ENCODE assay signal across 8 mouse cellular contexts in genomic region chr14:18331693-18332131, GRCm38 (mm10). TPM values are rescaled to one million over a fixed set of nuclear protein-coding genes. Genes with fewer than 3 reads are reported as not detected.
DNase-seq lines count a peak whose midpoint lies in the region; ATAC-seq lines count a peak whose summit lies in the region.

TSS of gene Ube2e1 (minus strand) at chr14:18331859.

- H3K36me3 ChIP-seq in hindbrain, embryonic 14.5 days (replicated peaks; ENCODE audit: control insufficient read depth, insufficient read depth): no peaks in the 10 kb centered on the region

- peak; percentile 74 for DNase-seq in NIH3T3 (ENCODE audit: low read depth)
- DNase-seq in cerebellum, postnatal 10 days: peak; percentile 82 to 86
- peak; percentile 60 to 66 for DNase-seq in frontal cortex, postnatal 36 days (ENCODE audit: low spot score in 2 of 2)
- peak; percentile 77 for DNase-seq in hindbrain, embryonic 14.5 days (ENCODE audit: low spot score)
- peak; percentile 56 to 68 for DNase-seq in left cerebral cortex, adult 18-20 months (ENCODE audit: low spot score in 2 of 2)
- DNase-seq in lung, postnatal 4 days: peak; percentile 81 to 83
- DNase-seq in retina, postnatal 1 day: peak; percentile 86
- peak; percentile 88 for DNase-seq in thymus, postnatal 4 days

- H3K4me1 ChIP-seq in hindbrain, embryonic 14.5 days (replicated peaks; ENCODE audit: control insufficient read depth, insufficient read depth, low read length): peaks cover 29% of the 10 kb centered on the region

- H3K9ac ChIP-seq in hindbrain, embryonic 14.5 days: peak within 1 kb of the TSS; percentile 97

- no peaks in the 10 kb centered on the region for H3K9me3 ChIP-seq in hindbrain, embryonic 14.5 days (ENCODE audit: control insufficient read depth, low read length)

- under 1% methylated on average over 38 of the region's 39 CpGs for WGBS in hindbrain, embryonic 14.5 days

- peak within 1 kb of the TSS; percentile 63 for H3K4me2 ChIP-seq in hindbrain, embryonic 14.5 days (replicated peaks)

- no peaks in the 10 kb centered on the region for H3K27me3 ChIP-seq in hindbrain, embryonic 14.5 days (ENCODE audit: control insufficient read depth, insufficient read depth, low read length)

- peak within 1 kb of the TSS; percentile 88 for H3K27ac ChIP-seq in hindbrain, embryonic 14.5 days

- ATAC-seq in hindbrain, embryonic 14.5 days (ENCODE audit: low FRiP score): peak; percentile 94

- H3K4me3 ChIP-seq in hindbrain, embryonic 14.5 days (replicated peaks; ENCODE audit: low read length): peak within 1 kb of the TSS; percentile 90

RNA-seq across cellular contexts. Expression of gene Ube2e1, which starts in this region (rescaled TPM):
- 75.6 and 79.6 TPM in 2 replicates for polyA plus RNA-seq in hindbrain, embryonic 14.5 days (2014; fragmentation: Nextera tagmentation; extraction: Ambion mirVana)
- total RNA-seq in left cerebral cortex, adult 18-20 months (2021): 100 to 1,000 TPM; 112 to 122 TPM

Comparison
In these comparisons a context has a peak if more than half of its experiments do, and no peak if none do; other contexts are left out.
1. Peak in every context shown above with its lines: DNase-seq, ATAC-seq, H3K4me3 ChIP-seq and H3K27ac ChIP-seq.